Mouse (Mus musculus): ENCODE data around the gene Asap3.
A peak's percentile ranks its signal among the peaks of the same experiment; 100 is the strongest.

DNA sequence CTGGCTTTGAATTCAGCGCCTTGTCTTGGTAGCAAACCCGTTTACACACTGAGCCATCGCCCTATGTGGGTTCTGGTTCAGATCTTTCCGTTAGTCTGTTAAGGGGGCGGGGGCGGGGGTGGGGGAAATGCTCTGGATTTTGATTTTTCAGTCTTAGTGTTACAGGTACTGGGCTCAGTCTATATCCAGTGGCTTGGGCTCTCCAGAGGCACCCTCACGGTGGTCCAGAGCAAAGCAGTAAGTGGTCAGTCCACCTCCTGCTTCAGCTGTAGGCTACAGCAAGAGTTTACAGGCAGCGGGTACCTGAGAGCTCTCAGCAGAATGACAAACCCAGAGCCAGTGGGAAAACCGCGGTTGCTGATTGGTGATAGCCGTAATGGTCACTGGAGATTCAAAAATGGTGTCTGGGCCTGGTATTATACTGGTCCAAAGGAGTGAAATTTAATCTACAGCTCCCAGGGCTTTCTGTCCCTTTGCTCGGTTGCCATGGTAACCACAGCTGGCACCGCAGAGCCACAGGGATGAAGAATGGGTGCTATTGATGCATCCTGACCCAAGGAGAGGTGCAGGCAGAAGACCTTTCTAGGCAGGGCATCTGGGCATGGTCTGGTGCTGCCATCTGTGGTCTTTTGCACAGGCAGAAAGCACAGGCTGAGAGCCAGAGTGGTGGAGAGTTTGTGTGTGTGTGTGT is 17.5 kb downstream of the Asap3 start:
- 0 out of 2 replicates have a peak, but pooled peaks have one; percentile 20 for TF ChIP-seq CTCF (IDR thresholded peaks at IDR 0.05; ENCODE audit: extremely low read depth, insufficient read depth, low read length)
- TF ChIP-seq POLR2A (IDR thresholded peaks at IDR 0.05; ENCODE audit: extremely low read depth, insufficient read depth, low read length): no peak

Measured in cortical plate, adult 2 months (tissue).